Mouse (Mus musculus): ENCODE data around the gene Casc4. TPM values are rescaled to one million over a fixed set of nuclear protein-coding genes. Genes with fewer than 3 reads are reported as not detected.

Casc4 gene
- polyA plus RNA-seq (2017; shearing (Covaris generic)) = 6.3 TPM

DNA sequence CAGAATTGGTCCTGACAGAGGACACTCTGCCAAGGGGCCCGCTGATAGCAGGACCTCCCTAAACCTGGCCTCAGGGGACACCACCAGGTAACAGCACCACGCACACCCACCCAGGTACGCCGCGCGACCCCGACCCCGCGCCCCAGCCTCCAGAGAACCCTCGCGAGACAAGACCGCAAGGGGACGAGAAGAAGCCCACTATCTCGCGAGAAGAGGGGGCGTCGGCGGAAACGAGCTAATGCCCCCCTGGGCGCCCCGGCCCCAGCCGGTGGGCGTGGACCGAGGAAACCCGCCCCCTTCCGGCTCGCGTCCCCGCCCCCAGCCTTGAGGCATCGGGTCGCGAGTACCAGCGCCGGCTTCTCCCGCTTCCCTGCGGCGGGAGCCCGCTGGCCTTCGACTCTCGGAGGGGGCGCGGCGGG lies at the start of gene Casc4:
TSS of gene Casc4 (plus strand) at position 339 of the 419 bp plus-strand sequence.

DNA sequence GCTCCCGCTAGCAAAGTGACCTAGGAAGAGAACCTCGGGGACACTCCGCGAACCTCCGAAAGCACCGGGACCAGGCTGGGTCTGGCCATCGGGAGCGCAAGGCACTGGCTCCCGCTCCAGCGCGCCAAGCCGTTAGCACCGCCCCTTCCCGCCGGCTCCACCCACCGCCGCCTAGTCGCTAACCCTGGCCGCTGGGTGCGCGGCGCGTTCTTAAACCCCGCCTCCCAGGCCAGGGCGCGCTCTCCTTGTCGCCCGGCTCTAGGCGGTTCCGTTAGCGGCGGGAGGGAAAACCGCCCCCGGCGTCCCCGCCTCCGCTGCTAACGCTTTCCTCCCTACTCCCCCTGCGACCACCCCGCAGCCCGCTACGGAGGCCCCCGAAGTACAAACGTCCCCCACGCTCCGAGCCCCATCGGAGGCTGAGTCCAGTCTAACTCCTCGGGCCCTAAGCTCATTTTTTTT lies 89.0 kb downstream of the Casc4 start, which contains the start of the genes Ctdspl2 and Mageb3:
TSS of gene Ctdspl2 (plus strand) at position 237 of the 459 bp plus-strand sequence.
TSS of gene Mageb3 (minus strand) at position 328 of the 459 bp plus-strand sequence.

Other genes starting within 250 kb of the Casc4 start
- gene Frmd5, start 59.9 kb upstream of the Casc4 start, polyA plus RNA-seq (2017; shearing (Covaris generic)) = 0.79 TPM
- 48.7 TPM for gene Ctdspl2, start 89.0 kb downstream of the Casc4 start, polyA plus RNA-seq (2017; shearing (Covaris generic))
- gene Mageb3, start 89.1 kb downstream of the Casc4 start, polyA plus RNA-seq (2017; shearing (Covaris generic)) = not detected
- 15.6 TPM for gene Eif3j1, start 161.6 kb downstream of the Casc4 start, polyA plus RNA-seq (2017; shearing (Covaris generic))